Mouse (Mus musculus) MEL (cell line): ENCODE measurements around the gene Gm10197. TPM values are rescaled to one million over a fixed set of nuclear protein-coding genes. Genes with fewer than 3 reads are reported as not detected.

ENCODE experiments used
- DNase-seq: peaks from one replicate; pipeline ENCODE4 v3.0.0; 2011; ENCODE audit warnings: low read depth, low spot score
- H3K27ac ChIP-seq: 2 replicates; pipeline ENCODE4 v1.5.1; 2012; ENCODE audit warnings: low read depth, mild to moderate bottlenecking, control low read depth, low read length, moderate library complexity; ENCODE audit not compliant: control insufficient read depth
- H3K27me3 ChIP-seq, 2 experiments: fragments of 150-350 bp in 1 of 2; sonication (generic) in 1 of 2; 2 replicates each; pipeline ENCODE4 v1.6.1; 2012; ENCODE audit warnings: low read length in 2 of 2, mild to moderate bottlenecking in 2 of 2, improper control_type of control experiment in 1 of 2, moderate library complexity in 1 of 2; ENCODE audit not compliant: insufficient read depth in 2 of 2, control insufficient read depth in 1 of 2
- H3K36me3 ChIP-seq, 2 experiments: 2 replicates each; pipeline ENCODE4 v1.6.1; 2012 to 2014; ENCODE audit warnings: low read length in 2 of 2, improper control_type of control experiment in 1 of 2, inconsistent platforms in 1 of 2, mild to moderate bottlenecking in 1 of 2; ENCODE audit not compliant: insufficient read depth in 2 of 2, control insufficient read depth in 1 of 2
- H3K4me1 ChIP-seq, 2 experiments: fragments of 150-350 bp in 1 of 2; sonication (generic) in 1 of 2; 2 replicates each; pipeline ENCODE4 v1.6.1; 2012; ENCODE audit warnings: low read length in 2 of 2, improper control_type of control experiment in 1 of 2, mild to moderate bottlenecking in 1 of 2; ENCODE audit not compliant: insufficient read depth in 2 of 2, control insufficient read depth in 1 of 2
- H3K4me3 ChIP-seq, 2 experiments: fragments of 150-350 bp in 1 of 2; sonication (generic) in 1 of 2; 2 replicates each; pipeline ENCODE4 v1.5.1; 2012; ENCODE audit warnings: low read depth in 2 of 2, low read length in 2 of 2, mild to moderate bottlenecking in 2 of 2, moderate library complexity in 2 of 2, control low read depth in 1 of 2, improper control_type of control experiment in 1 of 2; ENCODE audit not compliant: control insufficient read depth in 1 of 2, insufficient read depth in 1 of 2
- H3K79me2 ChIP-seq: 2 replicates; pipeline ENCODE4 v1.6.1; 2012; ENCODE audit warnings: mild to moderate bottlenecking, low read length, moderate library complexity; ENCODE audit not compliant: control insufficient read depth, poor library complexity, insufficient read depth
- H3K9ac ChIP-seq: 2 replicates; pipeline ENCODE4 v1.6.1; 2012; ENCODE audit warnings: low read depth, mild to moderate bottlenecking, control low read depth, low read length, moderate library complexity; ENCODE audit not compliant: control insufficient read depth, poor library complexity, severe bottlenecking
- H3K9me3 ChIP-seq: fragments of 150-350 bp; sonication (generic); replicated peaks from 2 replicates; pipeline ENCODE4 v1.6.1; 2012; ENCODE audit warnings: mild to moderate bottlenecking, low read length, improper control_type of control experiment, moderate library complexity; ENCODE audit not compliant: insufficient read depth
- BHLHE40 ChIP-seq: IDR thresholded peaks from 2 replicates; pipeline ENCODE4 v1.6.1; 2012; ENCODE audit warnings: low read depth, mild to moderate bottlenecking, inconsistent platforms, low read length, improper control_type of control experiment, borderline replicate concordance
- CHD1 ChIP-seq: IDR thresholded peaks from 2 replicates; pipeline ENCODE4 v1.6.1; 2012; ENCODE audit warnings: low read depth, mild to moderate bottlenecking, inconsistent platforms, low read length, improper control_type of control experiment
- E2F4 ChIP-seq: IDR thresholded peaks from 2 replicates; pipeline ENCODE4 v1.6.1; 2011; ENCODE audit warnings: low read depth, low read length, improper control_type of control experiment, borderline replicate concordance
- ELF1 ChIP-seq: IDR thresholded peaks from 2 replicates; pipeline ENCODE4 v1.6.1; 2014; ENCODE audit warnings: low read depth, mild to moderate bottlenecking, inconsistent platforms, low read length, improper control_type of control experiment, moderate library complexity
- ETS1 ChIP-seq: IDR thresholded peaks from 2 replicates; pipeline ENCODE4 v1.6.1; 2012; ENCODE audit warnings: low read depth, mild to moderate bottlenecking, inconsistent platforms, low read length, improper control_type of control experiment, moderate library complexity
- GABPA ChIP-seq: IDR thresholded peaks from 2 replicates; pipeline ENCODE4 v1.6.1; 2012; ENCODE audit warnings: low read depth, mild to moderate bottlenecking, inconsistent platforms, low read length, improper control_type of control experiment, moderate library complexity
- HCFC1 ChIP-seq: IDR thresholded peaks from 2 replicates; pipeline ENCODE4 v1.6.1; 2012; ENCODE audit warnings: low read depth, mild to moderate bottlenecking, inconsistent platforms, low read length, improper control_type of control experiment, moderate library complexity
- JUND ChIP-seq: IDR thresholded peaks from 2 replicates; pipeline ENCODE4 v1.6.1; 2011; ENCODE audit warnings: low read depth, mild to moderate bottlenecking, improper control_type of control experiment, low read length
- MAFK ChIP-seq: IDR thresholded peaks from 2 replicates; pipeline ENCODE4 v1.6.1; 2011; ENCODE audit warnings: low read depth, mild to moderate bottlenecking, low read length, improper control_type of control experiment, borderline replicate concordance
- MAZ ChIP-seq: IDR thresholded peaks from 2 replicates; pipeline ENCODE4 v1.6.1; 2012; ENCODE audit warnings: low read depth, mild to moderate bottlenecking, inconsistent platforms, low read length, improper control_type of control experiment
- MEF2A ChIP-seq: IDR thresholded peaks from 2 replicates; pipeline ENCODE4 v1.6.1; 2014; ENCODE audit warnings: low read depth, mild to moderate bottlenecking, inconsistent platforms, low read length, improper control_type of control experiment; ENCODE audit not compliant: poor library complexity, insufficient replicate concordance, severe bottlenecking; ENCODE audit errors: extremely low read depth
- MXI1 ChIP-seq: IDR thresholded peaks from 2 replicates; pipeline ENCODE4 v1.6.1; 2011; ENCODE audit warnings: mild to moderate bottlenecking, low read depth, low read length, improper control_type of control experiment
- POLR2AphosphoS2 ChIP-seq: IDR thresholded peaks from 2 replicates; pipeline ENCODE4 v1.6.1; 2011; ENCODE audit warnings: low read length, improper control_type of control experiment
- SMC3 ChIP-seq: IDR thresholded peaks from 2 replicates; pipeline ENCODE4 v1.6.1; 2011; ENCODE audit warnings: low read depth, low read length, improper control_type of control experiment
- TBP ChIP-seq: IDR thresholded peaks from 2 replicates; pipeline ENCODE4 v1.8.0; 2011; ENCODE audit warnings: low read depth, low read length, improper control_type of control experiment
- ZC3H11A ChIP-seq: IDR thresholded peaks from 2 replicates; pipeline ENCODE4 v1.6.1; 2012; ENCODE audit warnings: low read depth, mild to moderate bottlenecking, inconsistent platforms, low read length, improper control_type of control experiment
- ZKSCAN1 ChIP-seq: IDR thresholded peaks from 2 replicates; pipeline ENCODE4 v1.6.1; 2012; ENCODE audit warnings: low read depth, mild to moderate bottlenecking, inconsistent platforms, low read length, improper control_type of control experiment, moderate library complexity
- ZNF384 ChIP-seq: IDR thresholded peaks from 2 replicates; pipeline ENCODE4 v1.6.1; 2012; ENCODE audit warnings: low read depth, mild to moderate bottlenecking, inconsistent platforms, low read length, improper control_type of control experiment
- polyA plus RNA-seq, 2 experiments: library from polyadenylated mRNA; stranded (reverse) in 1 of 2; unstranded in 1 of 2; fragments of >175 nt in 1 of 2; fragments of >200 nt in 1 of 2; gene quantifications; 2 replicates each; pipeline versions ENCODE4 v1.2.1 to v1.2.4; 2012; ENCODE audit warnings: low replicate concordance in 2 of 2, low read depth in 1 of 2; ENCODE audit not compliant: insufficient read length in 2 of 2, insufficient read depth in 1 of 2, missing spikeins in 1 of 2
- total RNA-seq: library from RNA; depleted of rRNA; stranded (reverse); fragments of 300-350 nt; gene quantifications from 2 replicates; pipeline ENCODE4 v1.2.3, GENCODE M21; 2012

Gm10197 gene
- total and polyA plus RNA-seq, 3 experiments = 5.4 to 53.0 TPM; not detected in 1

DNA sequence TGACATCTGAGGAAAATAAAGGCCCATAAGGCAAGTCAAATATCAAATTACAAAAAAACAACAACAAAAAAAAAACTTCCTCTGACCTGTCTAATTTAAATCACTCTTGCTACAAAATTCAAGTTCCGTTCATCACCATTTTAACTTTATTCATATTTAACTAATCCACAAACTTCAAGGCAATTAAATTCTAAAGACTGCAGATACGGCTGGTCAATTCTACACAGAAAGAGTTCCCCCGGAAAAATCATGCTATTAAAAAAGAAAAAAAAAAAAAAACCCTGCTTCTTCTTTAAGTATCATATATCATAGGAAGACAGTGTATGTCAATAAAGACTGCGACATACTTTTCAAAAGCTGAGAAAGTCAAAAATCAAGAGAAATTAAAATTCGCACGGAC, 17.9 kb upstream of the Gm10197 start:
- no peaks in the 10 kb centered on the region for H3K27me3 ChIP-seq
- DNase-seq = no peak
- H3K4me3 ChIP-seq = peak overlapping the region; percentile 93 to 97
- TF ChIP-seq ELF1 (no peak), MAFK (no peak), MEF2A (no peak), POLR2AphosphoS2 (no peak), ETS1 (no peak), E2F4 (no peak), MAZ (no peak), CHD1 (peak; percentile 11; the same call in 1 of the 2 replicates), HCFC1 (no peak), ZKSCAN1 (no peak), ZNF384 (peak; percentile 60; the same call in 1 of the 2 replicates), ZC3H11A (no peak), SMC3 (no peak)
- peak overlapping the region; percentile 74 for H3K27ac ChIP-seq
- H3K79me2 ChIP-seq = peaks cover 41% of the 10 kb centered on the region
- peak overlapping the region; percentile 99 for H3K9ac ChIP-seq
- peaks cover 5 to 25% of the 10 kb centered on the region in 2 experiments for H3K4me1 ChIP-seq
- H3K9me3 ChIP-seq = no peaks in the 10 kb centered on the region
- peaks cover 44 to 49% of the 10 kb centered on the region in 2 experiments for H3K36me3 ChIP-seq

DNA sequence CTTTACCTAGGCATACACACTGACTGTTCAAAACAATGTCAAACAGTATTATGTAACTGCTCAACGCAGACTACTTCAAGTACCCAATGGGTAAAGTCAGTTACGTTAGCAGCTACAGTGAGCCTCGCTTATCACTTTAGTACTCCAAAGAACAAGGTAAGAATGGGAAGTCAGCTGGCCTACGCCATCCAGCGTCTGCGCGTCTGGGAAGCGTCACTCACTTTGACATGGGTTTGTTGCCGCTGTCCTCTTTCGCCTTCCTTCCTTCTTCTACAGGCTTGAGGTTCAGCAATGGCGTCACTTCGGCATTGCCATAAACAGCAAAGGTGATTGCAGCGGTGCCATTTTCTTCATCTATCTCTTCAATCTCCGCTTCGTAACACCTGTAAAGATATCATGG, 11.8 kb upstream of the Gm10197 start:
- Histone ChIP-seq H3K9ac (no peak overlapping the region), H3K27me3 (no peaks in the 10 kb centered on the region), H3K9me3 (no peaks in the 10 kb centered on the region), H3K27ac (no peak overlapping the region), H3K36me3 (peaks cover 26 to 79% of the 10 kb centered on the region in 2 experiments), H3K4me1 (peaks cover 0 to 2% of the 10 kb centered on the region in 2 experiments; a peak in 1 of 4 replicates), H3K4me3 (no peak overlapping the region), H3K79me2 (peaks cover 17% of the 10 kb centered on the region)
- no peak for TF ChIP-seq TBP
- no peak for TF ChIP-seq BHLHE40
- TF ChIP-seq POLR2AphosphoS2 = 0 out of 2 replicates have a peak, but pooled peaks have one; percentile 39
- no peak for TF ChIP-seq JUND
- TF ChIP-seq MXI1 = no peak
- TF ChIP-seq GABPA = no peak
- DNase-seq = no peak
